Mouse (Mus musculus) bone marrow macrophage, adult 2 months (primary cell): ENCODE measurements around the gene Adamtsl1.

Source experiments
- CTCF ChIP-seq: IDR thresholded peaks from 2 replicates; pipeline ENCODE4 v1.5.1; 2012; ENCODE audit warnings: low read depth, mild to moderate bottlenecking, low read length, moderate library complexity
- POLR2A ChIP-seq: IDR thresholded peaks from 2 replicates; pipeline ENCODE4 v1.6.1; 2012; ENCODE audit warnings: mild to moderate bottlenecking, low read depth, low read length, borderline replicate concordance

GRCm38 (mm10) chr4:85879376-85879775 lies 365.4 kb downstream of the Adamtsl1 start:
- TF ChIP-seq POLR2A (no peak), CTCF (no peak)
